Comparison of ENCODE assay signal across 8 mouse cellular contexts in the genomic region with DNA sequence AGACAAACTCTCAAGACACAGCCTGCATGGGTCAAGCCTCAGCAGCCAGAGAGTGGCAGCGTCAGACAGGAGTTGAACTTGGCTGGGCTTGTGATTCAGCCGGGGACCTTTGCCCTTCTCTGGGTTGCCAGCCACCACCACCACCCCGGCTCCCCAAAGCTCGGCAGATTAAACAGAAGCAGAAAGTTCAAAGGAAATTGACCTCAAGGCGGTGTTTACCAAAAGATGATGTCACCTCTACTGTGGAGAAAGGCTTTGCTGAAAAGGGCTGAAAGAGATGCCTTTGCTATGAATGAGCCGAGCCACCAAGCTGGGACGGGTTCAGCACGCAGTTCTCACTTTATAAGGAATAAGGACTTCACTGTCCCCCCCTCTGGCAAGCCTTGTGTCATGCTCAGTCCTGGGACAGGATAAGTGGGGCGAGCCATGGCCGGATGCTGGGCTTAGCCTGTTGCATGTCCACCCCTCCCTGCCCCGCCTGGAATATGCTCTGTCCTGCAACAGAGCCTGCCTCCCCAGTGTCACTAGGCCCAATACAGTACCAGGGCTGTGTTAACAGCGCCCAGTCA. TPM values are rescaled to one million over a fixed set of nuclear protein-coding genes. Genes with fewer than 3 reads are reported as not detected.
DNase-seq lines count a peak whose midpoint lies in the region; ATAC-seq and TF ChIP-seq lines count a peak whose summit lies in the region.

No protein-coding gene starts in this region.

- H3K4me2 ChIP-seq in midbrain, embryonic 14.5 days (ENCODE audit: low read length): no peak overlapping the region
- no peak overlapping the region for H3K4me2 ChIP-seq in midbrain, embryonic 15.5 days
- no peak overlapping the region for H3K4me2 ChIP-seq in heart, embryonic 11.5 days

- no peak for TF ChIP-seq CTCF in layer of hippocampus, adult 2 months (conservative IDR thresholded peaks at IDR 0.05)

- H3K27me3 ChIP-seq in midbrain, embryonic 14.5 days (ENCODE audit: control insufficient read depth, insufficient read depth, low read length): no peaks in the 10 kb centered on the region
- H3K27me3 ChIP-seq in midbrain, embryonic 15.5 days (replicated peaks): no peaks in the 10 kb centered on the region
- H3K27me3 ChIP-seq in heart, embryonic 11.5 days (ENCODE audit: control insufficient read depth, insufficient read depth, low read length): peaks cover 4% of the 10 kb centered on the region; the same call in 1 of the 2 replicates

- no peaks in the 10 kb centered on the region for H3K36me3 ChIP-seq in midbrain, embryonic 14.5 days (ENCODE audit: control insufficient read depth, insufficient read depth, low read length)
- no peaks in the 10 kb centered on the region for H3K36me3 ChIP-seq in midbrain, embryonic 15.5 days (replicated peaks)
- no peaks in the 10 kb centered on the region for H3K36me3 ChIP-seq in heart, embryonic 11.5 days (ENCODE audit: control insufficient read depth, insufficient read depth, low read length)

- no peak for ATAC-seq in midbrain, embryonic 14.5 days (ENCODE audit: low FRiP score, low TSS enrichment)
- ATAC-seq in midbrain, embryonic 15.5 days (replicated peaks): no peak
- ATAC-seq in heart, embryonic 11.5 days (replicated peaks; ENCODE audit: insufficient number of reproducible peaks, low FRiP score, low TSS enrichment): peak; percentile 31; the same call in 1 of the 2 replicates
- ATAC-seq in frontal cortex, adult (ENCODE audit: low TSS enrichment): no peak

- H3K9me3 ChIP-seq in midbrain, embryonic 14.5 days (ENCODE audit: control insufficient read depth, low read length): no peaks in the 10 kb centered on the region
- no peaks in the 10 kb centered on the region for H3K9me3 ChIP-seq in midbrain, embryonic 15.5 days
- no peaks in the 10 kb centered on the region for H3K9me3 ChIP-seq in heart, embryonic 11.5 days (replicated peaks; ENCODE audit: control insufficient read depth, low read length)

- DNase-seq in midbrain, embryonic 14.5 days: peak; percentile 14
- DNase-seq in kidney, postnatal 10 days: peak; percentile 63
- DNase-seq in lung, postnatal 25 days (ENCODE audit: low spot score): peak; percentile 58
- no peak for DNase-seq in testis, postnatal 10 days (ENCODE audit: low spot score)
- DNase-seq in layer of hippocampus, adult 2 months (ENCODE audit: low spot score in 2 of 2): no peak

- 18% methylated on average over 12 of the region's 12 CpGs for WGBS in midbrain, embryonic 14.5 days
- 21% methylated on average over 12 of the region's 12 CpGs for whole genome bisulfite sequencing in midbrain, embryonic 15.5 days
- WGBS in heart, embryonic 11.5 days (ENCODE audit: insufficient replicate concordance): 32% methylated on average over 12 of the region's 12 CpGs

- H3K4me1 ChIP-seq in midbrain, embryonic 14.5 days (ENCODE audit: control insufficient read depth, insufficient read depth, low read length): no peaks in the 10 kb centered on the region
- no peaks in the 10 kb centered on the region for H3K4me1 ChIP-seq in midbrain, embryonic 15.5 days
- peaks cover 6% of the 10 kb centered on the region; the same call in 1 of the 2 replicates for H3K4me1 ChIP-seq in heart, embryonic 11.5 days (ENCODE audit: control insufficient read depth, insufficient read depth, low read length)

- no peak overlapping the region for H3K9ac ChIP-seq in midbrain, embryonic 14.5 days (replicated peaks; ENCODE audit: low read length)
- H3K9ac ChIP-seq in midbrain, embryonic 15.5 days: no peak overlapping the region
- no peak overlapping the region for H3K9ac ChIP-seq in heart, embryonic 11.5 days (ENCODE audit: low read depth, low read length)

- no peak overlapping the region for H3K27ac ChIP-seq in midbrain, embryonic 14.5 days (replicated peaks; ENCODE audit: low read depth, low read length)
- H3K27ac ChIP-seq in midbrain, embryonic 15.5 days: no peak overlapping the region
- peak overlapping the region; percentile 70 for H3K27ac ChIP-seq in heart, embryonic 11.5 days (ENCODE audit: low read depth, low read length)
- no peak overlapping the region for H3K27ac ChIP-seq in layer of hippocampus, adult 2 months

- H3K4me3 ChIP-seq in midbrain, embryonic 14.5 days (replicated peaks; ENCODE audit: low read depth, low read length): no peak overlapping the region
- H3K4me3 ChIP-seq in midbrain, embryonic 15.5 days: no peak overlapping the region
- H3K4me3 ChIP-seq in heart, embryonic 11.5 days (ENCODE audit: low read depth, low read length): no peak overlapping the region
- H3K4me3 ChIP-seq in layer of hippocampus, adult 2 months: no peak overlapping the region

RNA-seq across cellular contexts. Expression of gene Iffo2, which starts 4.9 kb away (rescaled TPM):
- polyA plus RNA-seq in midbrain, embryonic 14.5 days (2014; fragmentation: Nextera tagmentation; extraction: Ambion mirVana): 5.2 and 6.2 TPM in 2 replicates
- 4.1 and 4.3 TPM in 2 replicates for polyA plus RNA-seq in midbrain, embryonic 15.5 days (2015; fragmentation: Nextera tagmentation; extraction: Ambion mirVana)
- polyA plus RNA-seq in heart, embryonic 11.5 days (2014; fragmentation: Nextera tagmentation; extraction: Ambion mirVana): 2.2 and 2.7 TPM in 2 replicates
- 10 to 100 TPM; 15.7 to 17.5 TPM for total RNA-seq in layer of hippocampus, adult 2 months (2021)

Comparison
In these comparisons a context has a peak if more than half of its experiments do, and no peak if none do; other contexts are left out.
1. DNase-seq: peak in midbrain, embryonic 14.5 days (single experiment), kidney, postnatal 10 days (single experiment) and lung, postnatal 25 days (single experiment); none in testis, postnatal 10 days (single experiment) and layer of hippocampus, adult 2 months (0 of 2).